ENCODE assay signal across 9 mouse cellular contexts in the genomic region with DNA sequence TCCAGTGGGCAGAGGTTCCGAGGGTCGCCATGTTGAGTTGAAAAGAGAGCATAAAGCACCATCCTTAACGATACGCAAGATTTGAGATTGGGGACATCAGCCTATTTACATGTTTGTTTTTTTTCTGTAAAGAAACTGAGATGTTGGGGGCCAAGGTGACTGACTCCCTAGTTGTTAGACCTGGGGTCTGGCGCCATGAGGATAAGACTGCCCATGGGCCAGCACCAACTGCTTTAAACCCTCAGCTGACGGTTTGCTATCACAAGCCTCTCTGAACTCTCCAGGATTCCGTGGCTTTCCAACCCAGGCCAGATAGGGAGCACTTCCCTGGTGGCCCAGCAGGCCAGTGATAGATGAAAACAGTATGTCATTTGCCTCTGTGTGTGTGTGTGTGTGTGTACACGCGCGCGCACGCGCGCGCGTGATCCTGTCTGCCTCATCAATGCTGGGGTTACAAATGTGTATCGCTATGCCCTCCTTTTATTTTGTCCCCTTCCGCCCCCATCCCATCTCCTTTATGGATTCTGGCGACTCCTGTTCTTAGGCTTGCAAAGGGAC. TPM values are rescaled to one million over a fixed set of nuclear protein-coding genes. Genes with fewer than 3 reads are reported as not detected.
DNase-seq lines count a peak whose midpoint lies in the region; ATAC-seq and TF ChIP-seq lines count a peak whose summit lies in the region.
"Had no signal": no experiment of that assay in that cellular context is flagged by ENCODE, and none has a peak within 500 bp of the region (broad histone marks: within the 10 kb centered on the region; RNA-seq: fewer than 3 reads in every experiment).

No protein-coding gene starts in this region.

- peak overlapping the region; percentile 79 for H3K9ac ChIP-seq in ES-E14 (ENCODE audit: insufficient read depth, low read depth, low read length, poor library complexity, severe bottlenecking)
- H3K9ac ChIP-seq in forebrain, embryonic 15.5 days (replicated peaks) = peak overlapping the region; percentile 87
- peak overlapping the region; percentile 89 for H3K9ac ChIP-seq in neural tube, embryonic 15.5 days (replicated peaks)

- in situ Hi-C loops in ES-E14 (cut with MboI; ENCODE audit: low sequenced_read_pairs in 2 of 2, unreplicated experiment in 2 of 2) = no loop called here

- peak overlapping the region; percentile 48; the same call in 1 of the 2 replicates for H3K27ac ChIP-seq in ES-E14 (ENCODE audit: insufficient read depth, low read depth, low read length, poor library complexity, severe bottlenecking)
- H3K27ac ChIP-seq in forebrain, embryonic 15.5 days (replicated peaks) = peak overlapping the region; percentile 89
- peak overlapping the region; percentile 92 for H3K27ac ChIP-seq in limb, embryonic 10.5 days
- peak overlapping the region; percentile 92 for H3K27ac ChIP-seq in neural tube, embryonic 15.5 days (replicated peaks)

- no peaks in the 10 kb centered on the region for H3K27me3 ChIP-seq in forebrain, embryonic 15.5 days
- H3K27me3 ChIP-seq in limb, embryonic 10.5 days (ENCODE audit: low read depth, poor library complexity, severe bottlenecking) = no peaks in the 10 kb centered on the region
- no peaks in the 10 kb centered on the region for H3K27me3 ChIP-seq in neural tube, embryonic 15.5 days (replicated peaks)
- H3K27me3 ChIP-seq: Patski had no signal

- 59% methylated on average over 19 of the region's 19 CpGs for WGBS in forebrain, embryonic 15.5 days
- 69% methylated on average over 19 of the region's 19 CpGs for WGBS in limb, embryonic 10.5 days
- WGBS in neural tube, embryonic 15.5 days = 63% methylated on average over 19 of the region's 19 CpGs

- peaks cover 2% of the 10 kb centered on the region; the same call in 1 of the 2 replicates for H3K36me3 ChIP-seq in ES-E14 (ENCODE audit: control insufficient read depth, insufficient read depth, low read length, poor library complexity, severe bottlenecking)
- 0 out of 2 replicates have a peak, but pooled peaks cover 4% of the 10 kb centered on the region for H3K36me3 ChIP-seq in forebrain, embryonic 15.5 days
- H3K36me3 ChIP-seq in limb, embryonic 10.5 days = peaks cover 28% of the 10 kb centered on the region
- H3K36me3 ChIP-seq in neural tube, embryonic 15.5 days = peaks cover 5% of the 10 kb centered on the region

- peak overlapping the region; percentile 77 for H3K4me2 ChIP-seq in forebrain, embryonic 15.5 days (replicated peaks)
- H3K4me2 ChIP-seq in neural tube, embryonic 15.5 days = peak overlapping the region; percentile 85

- H3K9me3 ChIP-seq in ES-E14 (ENCODE audit: control insufficient read depth, insufficient read depth, low read depth, low read length) = no peaks in the 10 kb centered on the region
- H3K9me3 ChIP-seq in forebrain, embryonic 15.5 days = no peaks in the 10 kb centered on the region
- H3K9me3 ChIP-seq in limb, embryonic 10.5 days (replicated peaks) = no peaks in the 10 kb centered on the region
- no peaks in the 10 kb centered on the region for H3K9me3 ChIP-seq in neural tube, embryonic 15.5 days (replicated peaks)

- peak overlapping the region; percentile 72 to 74 for H3K4me3 ChIP-seq in ES-E14 (ENCODE audit: insufficient read depth in 1 of 2, low read depth in 1 of 2, low read length in 2 of 2, poor library complexity in 1 of 2, severe bottlenecking in 1 of 2)
- H3K4me3 ChIP-seq in forebrain, embryonic 15.5 days = peak overlapping the region; percentile 83
- peak overlapping the region; percentile 75 for H3K4me3 ChIP-seq in limb, embryonic 10.5 days
- peak overlapping the region; percentile 76 for H3K4me3 ChIP-seq in neural tube, embryonic 15.5 days (replicated peaks)

- DNase-seq in embryo, embryonic 10 days (ENCODE audit: low spot score) = peak; percentile 26
- no peak for DNase-seq in embryo, embryonic 9.5 days (ENCODE audit: extremely low spot score)
- DNase-seq in ES-E14 (ENCODE audit: low read depth, low spot score) = no peak
- peak; percentile 48 for DNase-seq in limb, embryonic 10.5 days (ENCODE audit: low spot score)
- DNase-seq in urinary bladder, postnatal 14 days (ENCODE audit: low spot score) = no peak

- H3K4me1 ChIP-seq in ES-E14 (ENCODE audit: control insufficient read depth in 2 of 2, insufficient read depth in 2 of 2, low read length in 2 of 2, poor library complexity in 1 of 2) = peaks cover 0 to 11% of the 10 kb centered on the region in 2 experiments; a peak in 3 of 4 replicates
- H3K4me1 ChIP-seq in forebrain, embryonic 15.5 days = peaks cover 41% of the 10 kb centered on the region
- H3K4me1 ChIP-seq in limb, embryonic 10.5 days = peaks cover 51% of the 10 kb centered on the region
- peaks cover 50% of the 10 kb centered on the region for H3K4me1 ChIP-seq in neural tube, embryonic 15.5 days

- ATAC-seq in forebrain, embryonic 15.5 days (replicated peaks) = no peak
- ATAC-seq in neural tube, embryonic 15.5 days (ENCODE audit: low FRiP score) = no peak
- ATAC-seq in granulocyte monocyte progenitor cell, adult 5-6 weeks (replicated peaks; ENCODE audit: poor library complexity, severe bottlenecking) = no peak

TF ChIP-seq in ES-E14, 5 proteins besides CTCF, POLR2A, EP300 and RAD21:
- TF ChIP-seq ZC3H11A (IDR thresholded peaks at IDR 0.05; ENCODE audit: borderline replicate concordance, low read depth, low read length) = no peak
- TF ChIP-seq ZNF384 (IDR thresholded peaks at IDR 0.05; ENCODE audit: low read depth, low read length) = no peak
- TF ChIP-seq CHD2 (IDR thresholded peaks at IDR 0.05; ENCODE audit: low read depth, low read length) = no peak
- TF ChIP-seq HCFC1 (IDR thresholded peaks at IDR 0.05; ENCODE audit: borderline replicate concordance, insufficient read depth, low read length) = no peak
- no peak for TF ChIP-seq MAFK (IDR thresholded peaks at IDR 0.05; ENCODE audit: insufficient read depth, low read depth, low read length)
TF ChIP-seq in ES-E14: peak in this region for 0.

RNA-seq across cellular contexts. Expression of a gene that starts 0.5 kb away (rescaled TPM):
- 9.9 and 14.7 TPM in 2 replicates for total RNA-seq in ES-E14 (2012; rRNA removed)
- polyA plus RNA-seq in forebrain, embryonic 15.5 days (2015; fragmentation: Nextera tagmentation; extraction: Ambion mirVana) = 22.2 and 25.1 TPM in 2 replicates
- polyA plus RNA-seq in limb, embryonic 10.5 days (2016; fragmentation: Nextera tagmentation; extraction: Ambion mirVana) = 24.2 and 24.9 TPM in 2 replicates
- 25.5 and 26.2 TPM in 2 replicates for polyA plus RNA-seq in neural tube, embryonic 15.5 days (2015; fragmentation: Nextera tagmentation; extraction: Ambion mirVana)
- 13.4 and 26.7 TPM in 2 replicates for total RNA-seq in granulocyte monocyte progenitor cell, adult 5-6 weeks (2014; fragmentation: Nextera tagmentation)
- total RNA-seq in granulocyte monocyte progenitor cell, adult 5-6 weeks (2017) = 5.3 and 10.0 TPM in 2 replicates

RNA-seq across cellular contexts. Expression of a gene that starts 2.1 kb away (rescaled TPM):
- 19.4 and 21.2 TPM in 2 replicates for total RNA-seq in ES-E14 (2012; rRNA removed)
- polyA plus RNA-seq in forebrain, embryonic 15.5 days (2015; fragmentation: Nextera tagmentation; extraction: Ambion mirVana) = 26.3 and 28.2 TPM in 2 replicates
- 21.8 and 22.2 TPM in 2 replicates for polyA plus RNA-seq in limb, embryonic 10.5 days (2016; fragmentation: Nextera tagmentation; extraction: Ambion mirVana)
- polyA plus RNA-seq in neural tube, embryonic 15.5 days (2015; fragmentation: Nextera tagmentation; extraction: Ambion mirVana) = 25.9 and 26.9 TPM in 2 replicates
- total RNA-seq in granulocyte monocyte progenitor cell, adult 5-6 weeks (2014; fragmentation: Nextera tagmentation) = 10.2 and 14.3 TPM in 2 replicates
- total RNA-seq in granulocyte monocyte progenitor cell, adult 5-6 weeks (2017) = 7.3 and 8.2 TPM in 2 replicates

RNA-seq across cellular contexts. Expression of a gene that starts 21.2 kb away (rescaled TPM):
- 5.3 and 5.6 TPM in 2 replicates for total RNA-seq in ES-E14 (2012; rRNA removed)
- polyA plus RNA-seq in forebrain, embryonic 15.5 days (2015; fragmentation: Nextera tagmentation; extraction: Ambion mirVana) = 4.4 and 5.3 TPM in 2 replicates
- 0.88 and 1.1 TPM in 2 replicates for polyA plus RNA-seq in limb, embryonic 10.5 days (2016; fragmentation: Nextera tagmentation; extraction: Ambion mirVana)
- polyA plus RNA-seq in neural tube, embryonic 15.5 days (2015; fragmentation: Nextera tagmentation; extraction: Ambion mirVana) = 3.5 and 3.8 TPM in 2 replicates
- 2.8 and 3.1 TPM in 2 replicates for total RNA-seq in granulocyte monocyte progenitor cell, adult 5-6 weeks (2014; fragmentation: Nextera tagmentation)
- total RNA-seq in granulocyte monocyte progenitor cell, adult 5-6 weeks (2017) = 0.77 and 0.78 TPM in 2 replicates

RNA-seq across cellular contexts. Expression of a gene that starts 53.9 kb away (rescaled TPM):
- 14.9 and 18.6 TPM in 2 replicates for total RNA-seq in ES-E14 (2012; rRNA removed)
- 78.9 and 85.5 TPM in 2 replicates for polyA plus RNA-seq in forebrain, embryonic 15.5 days (2015; fragmentation: Nextera tagmentation; extraction: Ambion mirVana)
- polyA plus RNA-seq in limb, embryonic 10.5 days (2016; fragmentation: Nextera tagmentation; extraction: Ambion mirVana) = 36.6 and 47.0 TPM in 2 replicates
- 58.8 and 63.9 TPM in 2 replicates for polyA plus RNA-seq in neural tube, embryonic 15.5 days (2015; fragmentation: Nextera tagmentation; extraction: Ambion mirVana)
- 42.0 and 47.9 TPM in 2 replicates for total RNA-seq in granulocyte monocyte progenitor cell, adult 5-6 weeks (2014; fragmentation: Nextera tagmentation)
- 8.7 and 9.2 TPM in 2 replicates for total RNA-seq in granulocyte monocyte progenitor cell, adult 5-6 weeks (2017)

Comparison
In these comparisons a context has a peak if more than half of its experiments do, and no peak if none do; other contexts are left out.
1. DNase-seq: peak in embryo, embryonic 10 days (single experiment) and limb, embryonic 10.5 days (single experiment); none in embryo, embryonic 9.5 days (single experiment), ES-E14 (single experiment) and urinary bladder, postnatal 14 days (single experiment).
2. Peak in every context shown above with its lines, with median percentiles within 50 percentile points of each other: H3K27ac ChIP-seq, H3K4me3 ChIP-seq and H3K9ac ChIP-seq.